Mouse (Mus musculus): Measurements from ENCODE around the gene Ybey. TPM values are rescaled to one million over a fixed set of nuclear protein-coding genes. Genes with fewer than 3 reads are reported as not detected.
A peak's percentile ranks its signal among the peaks of the same experiment; 100 is the strongest.

Ybey gene
- 2.6 TPM for polyA plus RNA-seq (2021)

DNA sequence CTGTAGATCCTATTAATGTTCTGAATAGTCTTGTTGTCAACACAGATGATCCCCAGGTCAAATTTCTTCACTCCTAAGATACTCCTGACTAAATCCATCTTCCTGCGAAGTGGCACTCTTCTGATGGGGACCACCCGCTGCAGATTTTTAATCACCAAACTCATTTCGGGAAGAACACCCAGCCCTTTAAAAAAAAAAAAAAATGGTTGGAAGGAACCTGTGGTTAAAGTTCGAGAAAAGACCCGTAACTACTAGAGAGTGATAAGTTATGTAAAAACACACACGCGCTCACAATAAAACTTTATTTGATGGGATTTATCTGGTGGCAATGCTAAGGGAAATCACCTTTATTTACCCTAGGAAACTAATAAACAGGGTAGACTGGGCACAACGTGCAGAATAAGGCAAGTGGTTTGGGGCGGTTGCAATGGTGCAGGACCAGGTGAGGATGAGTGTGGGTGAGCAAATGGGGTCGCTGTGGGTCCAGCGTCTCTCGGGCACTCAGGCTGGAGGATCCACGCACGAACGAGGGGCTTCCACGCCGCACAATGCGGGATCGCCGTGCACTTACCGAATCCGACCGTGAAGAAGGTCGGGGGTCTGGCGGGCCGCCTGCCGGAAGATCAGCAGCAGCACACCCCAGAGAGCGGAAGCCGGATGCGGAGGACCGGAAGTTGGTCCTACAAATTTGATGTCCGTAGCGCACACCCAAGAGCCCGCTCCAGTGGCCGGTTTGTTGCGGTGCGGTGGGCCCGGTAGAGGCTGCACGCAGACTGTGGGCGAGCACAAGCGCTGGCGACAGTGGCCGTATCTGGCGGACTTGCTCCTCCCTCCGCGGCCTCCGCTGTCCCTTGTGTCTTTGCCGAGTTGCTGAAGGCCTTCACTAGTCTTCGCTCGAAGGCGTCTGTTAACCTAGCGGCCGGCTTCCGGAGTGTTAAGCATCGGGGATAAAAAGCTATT lies at the start of gene Ybey, which contains the start of gene Mcm3ap:
Ybey (minus strand) TSS at position 912 of the 960 bp plus-strand sequence.
Mcm3ap (plus strand) TSS at position 725 of the 960 bp plus-strand sequence.
- no peak for TF ChIP-seq CTCF (IDR thresholded peaks at IDR 0.05)
- peak; percentile 74 for ATAC-seq
- POLR2A ChIA-PET, result interaction anchor here (0.7 kb wide), 1 partner anchor 552 kb away, joined by 4 read pairs; no protein-coding TSS in a partner anchor
- in situ Hi-C loops (cut with MboI; ENCODE audit: low pct_unique_long_range_greater_than_20kb), result loop anchor here (5.0 kb wide), 2 partner anchors 61 to 264 kb away; no protein-coding TSS in a partner anchor
- peak; percentile 39 for DNase-seq (ENCODE audit: low read depth, low spot score)
- CTCF ChIA-PET, result no interaction called here
- no peaks in the 10 kb centered on the region for H3K27me3 ChIP-seq

GRCm38 (mm10) chr10:76512965-76513583 lies 44.2 kb upstream of the Ybey start:
- ATAC-seq, result peak; percentile 31

GRCm38 (mm10) chr10:76505865-76506264 lies 37.0 kb upstream of the Ybey start:
- no peaks in the 10 kb centered on the region for H3K27me3 ChIP-seq
- ATAC-seq (no peak), DNase-seq (ENCODE audit: low read depth, low spot score) (no peak)
- in situ Hi-C loops (cut with MboI; ENCODE audit: low pct_unique_long_range_greater_than_20kb), result no loop called here
- CTCF ChIA-PET, result no interaction called here
- POLR2A ChIA-PET, result interaction anchor here (0.9 kb wide), 1 partner anchor 32 kb away, joined by 3 read pairs; no protein-coding TSS in a partner anchor
- TF ChIP-seq CTCF (IDR thresholded peaks at IDR 0.05), result no peak

More at GRCm38 (mm10) chr10:76512965-76513583, 44.2 kb upstream of the Ybey start:
- ChIA-PET POLR2A (interaction anchor here (0.7 kb wide), 2 partner anchors 15 to 479 kb away, joined by 3 to 8 read pairs; no protein-coding TSS in a partner anchor), CTCF (interaction anchor here (0.8 to 2.0 kb wide), 5 partner anchors 16 to 111 kb away, joined by 3 to 9 read pairs (median 4); partner anchors contain the start of genes Col6a2 and Ftcd)
- H3K27me3 ChIP-seq, result no peaks in the 10 kb centered on the region
- in situ Hi-C loops (cut with MboI; ENCODE audit: low pct_unique_long_range_greater_than_20kb), result no loop called here
- DNase-seq (ENCODE audit: low read depth, low spot score), result no peak
- peak; percentile 85 for TF ChIP-seq CTCF (IDR thresholded peaks at IDR 0.05)

DNA sequence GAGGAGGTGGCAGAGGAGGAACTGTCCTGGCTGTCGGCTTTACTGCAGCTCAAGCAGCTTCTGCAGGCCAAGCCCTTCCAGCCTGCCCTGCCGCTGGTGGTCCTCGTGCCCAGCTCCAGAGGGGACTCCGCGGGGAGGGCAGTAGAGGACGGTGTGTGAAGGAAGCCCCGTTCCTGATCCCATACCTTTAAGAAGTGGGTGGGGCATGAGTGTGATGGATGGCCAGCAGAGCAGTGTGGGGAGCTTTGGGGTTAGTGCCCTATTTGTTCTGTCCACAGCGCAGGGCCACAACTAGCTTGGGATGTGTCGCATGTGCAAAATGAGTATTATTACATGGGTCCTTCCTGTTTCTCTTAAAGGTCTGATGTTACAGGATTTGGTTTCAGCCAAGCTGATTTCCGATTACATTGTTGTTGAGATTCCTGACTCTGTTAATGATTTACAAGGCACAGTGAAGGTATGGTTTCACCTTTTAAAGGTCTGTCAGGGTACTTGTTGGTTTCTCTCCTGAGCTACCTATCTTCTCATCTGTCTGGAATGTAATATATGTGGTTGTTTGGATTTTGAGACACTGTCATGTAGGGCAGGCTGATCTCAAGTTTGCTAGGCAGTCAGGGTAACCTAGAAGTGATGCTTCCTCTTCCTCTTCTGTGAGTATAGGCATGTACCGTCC lies 35.5 kb upstream of the Ybey start:
- CTCF ChIA-PET, result no interaction called here
- H3K27me3 ChIP-seq, result no peaks in the 10 kb centered on the region
- TF ChIP-seq CTCF (IDR thresholded peaks at IDR 0.05), result no peak
- in situ Hi-C loops (cut with MboI; ENCODE audit: low pct_unique_long_range_greater_than_20kb), result no loop called here
- no peak for ATAC-seq
- no peak for DNase-seq (ENCODE audit: low read depth, low spot score)
- POLR2A ChIA-PET, result no interaction called here

GRCm38 (mm10) chr10:76497522-76497921 lies 28.6 kb upstream of the Ybey start:
- DNase-seq (ENCODE audit: low read depth, low spot score), result no peak
- TF ChIP-seq CTCF (IDR thresholded peaks at IDR 0.05), result no peak
- no peak for ATAC-seq
- ChIA-PET POLR2A (no interaction called here), CTCF (no interaction called here)
- H3K27me3 ChIP-seq, result no peaks in the 10 kb centered on the region
- in situ Hi-C loops (cut with MboI; ENCODE audit: low pct_unique_long_range_greater_than_20kb), result no loop called here

DNA sequence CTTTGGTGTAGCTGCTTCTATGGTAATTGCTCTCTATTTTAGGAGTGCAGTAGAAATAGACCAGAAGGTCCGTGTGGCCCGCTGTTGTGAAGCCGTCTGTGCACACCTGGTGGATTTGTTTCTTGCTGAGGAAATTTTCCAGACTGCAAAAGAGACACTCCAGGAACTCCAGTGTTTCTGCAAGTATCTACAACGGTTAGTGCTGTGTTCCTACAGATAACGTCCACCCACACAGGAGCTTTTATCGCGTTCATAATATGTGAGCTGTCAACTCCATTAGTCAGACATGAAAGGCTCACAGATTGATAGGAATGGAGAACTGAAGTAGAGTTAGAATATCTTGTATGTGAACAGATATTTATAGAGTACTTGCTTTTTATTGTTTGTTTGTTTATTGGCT lies 27.5 kb upstream of the Ybey start:
- H3K27me3 ChIP-seq, result no peaks in the 10 kb centered on the region
- CTCF ChIA-PET, result interaction anchor here (1.1 kb wide), 1 partner anchor 14 kb away, joined by 3 read pairs; no protein-coding TSS in a partner anchor
- no peak for ATAC-seq
- no peak for TF ChIP-seq CTCF (IDR thresholded peaks at IDR 0.05)
- POLR2A ChIA-PET, result no interaction called here
- DNase-seq (ENCODE audit: low read depth, low spot score), result no peak
- in situ Hi-C loops (cut with MboI; ENCODE audit: low pct_unique_long_range_greater_than_20kb), result no loop called here

DNA sequence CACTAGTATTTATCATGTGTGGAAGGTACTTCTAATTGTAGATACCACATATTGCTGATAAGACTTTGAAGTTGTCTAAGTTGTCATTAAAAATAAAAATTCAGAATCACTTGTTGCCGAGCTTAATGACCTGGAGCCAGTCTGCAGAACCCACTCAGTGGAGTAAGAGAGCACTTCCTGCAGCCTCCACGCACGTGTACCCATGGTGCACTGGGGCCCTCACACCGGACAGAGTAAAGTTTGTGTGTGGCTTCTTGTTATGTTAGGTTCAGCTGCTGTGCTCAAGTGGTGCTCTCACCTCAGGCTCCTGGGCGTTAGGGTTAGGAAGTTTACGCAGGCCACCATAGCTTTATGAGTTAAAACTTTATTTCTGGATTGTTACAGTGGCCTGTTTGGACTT lies 26.6 kb upstream of the Ybey start:
- no peaks in the 10 kb centered on the region for H3K27me3 ChIP-seq
- ChIA-PET CTCF (interaction anchor here (0.6 kb wide), 1 partner anchor 17 kb away, joined by 3 read pairs; no protein-coding TSS in a partner anchor), POLR2A (no interaction called here)
- DNase-seq (ENCODE audit: low read depth, low spot score) (no peak), ATAC-seq (no peak)
- no peak for TF ChIP-seq CTCF (IDR thresholded peaks at IDR 0.05)
- in situ Hi-C loops (cut with MboI; ENCODE audit: low pct_unique_long_range_greater_than_20kb), result no loop called here

DNA sequence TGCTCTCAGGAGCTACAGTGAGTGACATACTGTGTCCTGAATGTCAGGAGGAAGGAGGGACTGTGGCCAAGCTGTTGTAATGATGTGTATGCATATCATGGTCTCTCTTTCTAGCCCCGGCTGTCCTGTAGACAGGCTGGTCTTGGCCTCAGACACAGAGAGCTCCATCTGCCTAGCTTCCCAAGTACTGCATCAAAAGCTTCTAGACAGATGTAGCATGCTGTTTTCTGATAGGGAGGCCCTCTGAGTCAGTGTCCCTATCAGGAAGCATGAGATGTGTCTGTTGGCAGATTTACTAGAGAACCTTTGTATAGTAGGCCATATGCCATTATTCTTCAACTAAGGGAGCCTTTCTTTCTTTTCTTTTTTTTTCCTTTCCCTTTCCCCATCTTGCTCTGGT lies 24.6 kb upstream of the Ybey start:
- DNase-seq (ENCODE audit: low read depth, low spot score), result no peak
- ChIA-PET POLR2A (no interaction called here), CTCF (no interaction called here)

GRCm38 (mm10) chr10:76489205-76489604 lies 20.3 kb upstream of the Ybey start:
- POLR2A ChIA-PET, result no interaction called here

More for the DNA sequence above, 24.6 kb upstream of the Ybey start:
- no peaks in the 10 kb centered on the region for H3K27me3 ChIP-seq
- ATAC-seq, result no peak
- no peak for TF ChIP-seq CTCF (IDR thresholded peaks at IDR 0.05)
- in situ Hi-C loops (cut with MboI; ENCODE audit: low pct_unique_long_range_greater_than_20kb), result no loop called here

DNA sequence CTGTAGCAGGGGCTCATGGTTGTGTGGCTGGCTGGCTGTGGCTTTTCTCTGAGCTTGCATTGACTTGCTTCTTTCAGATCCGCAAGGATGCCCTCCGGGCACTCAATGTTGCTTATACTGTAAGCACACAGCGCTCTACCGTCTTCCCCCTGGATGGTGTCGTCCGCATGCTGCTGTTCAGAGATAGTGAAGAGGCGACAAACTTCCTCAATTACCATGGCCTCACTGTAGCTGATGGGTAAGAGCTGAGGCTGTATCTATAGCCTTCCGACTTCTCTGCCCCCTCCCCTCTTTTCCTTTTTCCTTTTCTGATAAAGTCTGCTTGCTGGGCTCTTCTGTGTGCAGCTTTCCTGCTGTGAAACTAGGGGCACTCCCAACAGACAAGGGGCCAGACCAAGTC lies 19.4 kb upstream of the Ybey start:
- no peak for ATAC-seq
- DNase-seq (ENCODE audit: low read depth, low spot score), result no peak
- ChIA-PET POLR2A (no interaction called here), CTCF (interaction anchor here (1.0 to 2.3 kb wide), 3 partner anchors 9 to 14 kb away, joined by 3 to 6 read pairs (median 5); no protein-coding TSS in a partner anchor)
- H3K27me3 ChIP-seq, result no peaks in the 10 kb centered on the region
- in situ Hi-C loops (cut with MboI; ENCODE audit: low pct_unique_long_range_greater_than_20kb), result no loop called here
- no peak for TF ChIP-seq CTCF (IDR thresholded peaks at IDR 0.05)

More at GRCm38 (mm10) chr10:76489205-76489604, 20.3 kb upstream of the Ybey start:
- DNase-seq (ENCODE audit: low read depth, low spot score) (no peak), ATAC-seq (no peak)
- TF ChIP-seq CTCF (IDR thresholded peaks at IDR 0.05), result no peak
- CTCF ChIA-PET, result interaction anchor here (1.6 to 2.3 kb wide), 2 partner anchors 10 to 13 kb away, joined by 5 to 6 read pairs; no protein-coding TSS in a partner anchor
- H3K27me3 ChIP-seq, result no peaks in the 10 kb centered on the region
- in situ Hi-C loops (cut with MboI; ENCODE audit: low pct_unique_long_range_greater_than_20kb), result no loop called here
